Mouse (Mus musculus) forebrain, embryonic 14.5 days (tissue): ENCODE measurements at regions not wholly inside any gene's neighbourhood (a gene's known extent, or its start where the extent isn't known, plus 50 kb on each side); places are given as distances from the start of the nearest gene placed in this dataset.
A peak's percentile ranks its signal among the peaks of the same experiment; 100 is the strongest.

Source experiments
- ATAC-seq: fragments of 200-750 bp; cut with Nextera tagmentation; 2 replicates; pipeline ENCODE4 v1.8.0; 2017; ENCODE audit warnings: mild to moderate bottlenecking, moderate library complexity
- DNase-seq: peaks from one replicate; pipeline ENCODE4 v3.0.0-alpha.2; 2015; ENCODE audit warnings: low spot score
- H3K27ac ChIP-seq: fragments of 300-500 bp; sonication (generic); 2 replicates; pipeline ENCODE4 v1.5.1; 2014; ENCODE audit warnings: low read depth, mild to moderate bottlenecking, control low read depth, low read length, moderate library complexity
- H3K27me3 ChIP-seq: fragments of 300-500 bp; sonication (generic); replicated peaks from 2 replicates; pipeline ENCODE4 v1.6.1; 2014; ENCODE audit warnings: low read length, control low read depth, mixed read lengths; ENCODE audit not compliant: control insufficient read depth, insufficient read depth
- H3K36me3 ChIP-seq: fragments of 300-500 bp; sonication (generic); 2 replicates; pipeline ENCODE4 v1.6.1; 2014; ENCODE audit warnings: low read length, control low read depth; ENCODE audit not compliant: control insufficient read depth, insufficient read depth
- H3K4me1 ChIP-seq: fragments of 300-500 bp; sonication (generic); 2 replicates; pipeline ENCODE4 v1.6.1; 2014; ENCODE audit warnings: antibody characterized with exemption, low read length, control low read depth; ENCODE audit not compliant: control insufficient read depth, insufficient read depth
- H3K4me2 ChIP-seq: fragments of 300-500 bp; sonication (generic); 2 replicates; pipeline ENCODE4 v1.6.1; 2014; ENCODE audit warnings: mild to moderate bottlenecking, control low read depth, low read length
- H3K4me3 ChIP-seq: fragments of 300-500 bp; sonication (generic); 2 replicates; pipeline ENCODE4 v1.5.1; 2014; ENCODE audit warnings: low read depth, low read length, control low read depth
- H3K9ac ChIP-seq: fragments of 300-500 bp; sonication (generic); 2 replicates; pipeline ENCODE4 v1.6.1; 2014; ENCODE audit warnings: mild to moderate bottlenecking, low read length, control low read depth, moderate library complexity
- H3K9me3 ChIP-seq: fragments of 300-500 bp; sonication (generic); replicated peaks from 2 replicates; pipeline ENCODE4 v1.6.1; 2016; ENCODE audit warnings: low read length, control low read depth, mixed read lengths; ENCODE audit not compliant: control insufficient read depth
- WGBS: fragments of 180-500 bp; shearing (Covaris S2); extraction: QIAGEN DNeasy Blood & Tissue Kit; methylation state at CpG from one replicate; pipeline ENCODE4 v1.1.7; 2014; 5-methylcytosine and 5-hydroxymethylcytosine counted together

- no peak overlapping the region for H3K4me2 ChIP-seq
Measured at GRCm38 (mm10) chr12:12882931-12883553, 58.7 kb downstream of the Mycn start.

GRCm38 (mm10) chr12:12878031-12878430, 63.7 kb downstream of the Mycn start:
- 96% methylated on average over 2 of the region's 2 CpGs for WGBS
- no peaks in the 10 kb centered on the region for H3K9me3 ChIP-seq

More at GRCm38 (mm10) chr12:12882931-12883553, 58.7 kb downstream of the Mycn start:
- ATAC-seq (no peak), DNase-seq (no peak)
- Histone ChIP-seq H3K27ac (no peak overlapping the region), H3K4me1 (peaks cover 3% of the 10 kb centered on the region; the same call in 1 of the 2 replicates), H3K4me3 (no peak overlapping the region), H3K27me3 (no peaks in the 10 kb centered on the region), H3K36me3 (no peaks in the 10 kb centered on the region), H3K9ac (no peak overlapping the region), H3K9me3 (no peaks in the 10 kb centered on the region)
- 88% methylated on average over 5 of the region's 5 CpGs for WGBS

GRCm38 (mm10) chr12:12877539-12877938, 64.2 kb downstream of the Mycn start:
- Histone ChIP-seq H3K36me3 (no peaks in the 10 kb centered on the region), H3K27ac (peak overlapping the region; percentile 85), H3K9me3 (no peaks in the 10 kb centered on the region), H3K4me2 (no peak overlapping the region), H3K4me1 (peaks cover 9% of the 10 kb centered on the region), H3K27me3 (no peaks in the 10 kb centered on the region), H3K9ac (no peak overlapping the region), H3K4me3 (no peak overlapping the region)
- DNase-seq = peak; percentile 93
- ATAC-seq = peak; percentile 93
- WGBS = 8% methylated on average over 5 of the region's 5 CpGs

More at GRCm38 (mm10) chr12:12878031-12878430, 63.7 kb downstream of the Mycn start:
- Histone ChIP-seq H3K4me3 (no peak overlapping the region), H3K9ac (no peak overlapping the region), H3K36me3 (no peaks in the 10 kb centered on the region), H3K27ac (peak overlapping the region; percentile 85), H3K27me3 (no peaks in the 10 kb centered on the region), H3K4me2 (no peak overlapping the region), H3K4me1 (peaks cover 7% of the 10 kb centered on the region; the same call in 1 of the 2 replicates)
- DNase-seq (no peak), ATAC-seq (peak; percentile 40)

- Histone ChIP-seq H3K4me3 (no peak overlapping the region), H3K4me2 (no peak overlapping the region), H3K4me1 (peaks cover 19% of the 10 kb centered on the region), H3K27me3 (no peaks in the 10 kb centered on the region), H3K27ac (peak overlapping the region; percentile 85), H3K9ac (no peak overlapping the region), H3K36me3 (no peaks in the 10 kb centered on the region), H3K9me3 (no peaks in the 10 kb centered on the region)
- DNase-seq = peak; percentile 60
- peak; percentile 8; the same call in 1 of the 2 replicates for ATAC-seq
- 52% methylated on average over 12 of the region's 12 CpGs for WGBS
Measured at GRCm38 (mm10) chr12:12875976-12876745, 65.6 kb downstream of the Mycn start.

- Histone ChIP-seq H3K36me3 (no peaks in the 10 kb centered on the region), H3K9me3 (no peaks in the 10 kb centered on the region), H3K27ac (peak overlapping the region; percentile 65; the same call in 1 of the 2 replicates), H3K4me2 (no peak overlapping the region), H3K9ac (no peak overlapping the region), H3K4me3 (no peak overlapping the region), H3K27me3 (no peaks in the 10 kb centered on the region), H3K4me1 (peaks cover 24% of the 10 kb centered on the region)
- 57% methylated on average over 11 of the region's 11 CpGs for WGBS
- ATAC-seq = peak; percentile 35; the same call in 1 of the 2 replicates
- DNase-seq = peak; percentile 64
Measured at GRCm38 (mm10) chr12:12873551-12873950, 68.2 kb downstream of the Mycn start.

- WGBS = 44% methylated on average over 4 of the region's 4 CpGs
Measured at GRCm38 (mm10) chr12:12872974-12873373, 68.7 kb downstream of the Mycn start.

GRCm38 (mm10) chr12:12871272-12871671, 70.4 kb downstream of the Mycn start:
- WGBS = 12% methylated on average over 4 of the region's 4 CpGs
- ATAC-seq (peak; percentile 49), DNase-seq (peak; percentile 91)
- Histone ChIP-seq H3K27ac (peak overlapping the region; percentile 65), H3K9me3 (no peaks in the 10 kb centered on the region), H3K4me3 (no peak overlapping the region), H3K36me3 (no peaks in the 10 kb centered on the region), H3K4me1 (peaks cover 28% of the 10 kb centered on the region), H3K27me3 (no peaks in the 10 kb centered on the region), H3K9ac (no peak overlapping the region), H3K4me2 (no peak overlapping the region)

More at GRCm38 (mm10) chr12:12872974-12873373, 68.7 kb downstream of the Mycn start:
- ATAC-seq = no peak
- no peak overlapping the region for H3K4me3 ChIP-seq
- DNase-seq = peak; percentile 51
- no peak overlapping the region for H3K9ac ChIP-seq
- H3K27me3 ChIP-seq = no peaks in the 10 kb centered on the region
- no peaks in the 10 kb centered on the region for H3K36me3 ChIP-seq
- H3K4me2 ChIP-seq = no peak overlapping the region
- no peaks in the 10 kb centered on the region for H3K9me3 ChIP-seq
- peak overlapping the region; percentile 65; the same call in 1 of the 2 replicates for H3K27ac ChIP-seq
- H3K4me1 ChIP-seq = peaks cover 24% of the 10 kb centered on the region

GRCm38 (mm10) chr12:12866590-12866989, 75.1 kb downstream of the Mycn start:
- ATAC-seq (peak; percentile 89), DNase-seq (peak; percentile 88)
- Histone ChIP-seq H3K9ac (no peak overlapping the region), H3K27me3 (no peaks in the 10 kb centered on the region), H3K4me3 (no peak overlapping the region), H3K4me2 (no peak overlapping the region; the same call in 1 of the 2 replicates), H3K4me1 (peaks cover 15% of the 10 kb centered on the region; the same call in 1 of the 2 replicates), H3K27ac (no peak overlapping the region), H3K9me3 (no peaks in the 10 kb centered on the region), H3K36me3 (no peaks in the 10 kb centered on the region)
- 15% methylated on average over 10 of the region's 10 CpGs for WGBS

- no peak overlapping the region for H3K4me2 ChIP-seq
- no peaks in the 10 kb centered on the region for H3K36me3 ChIP-seq
- no peak overlapping the region for H3K9ac ChIP-seq
- no peaks in the 10 kb centered on the region for H3K9me3 ChIP-seq
- H3K4me3 ChIP-seq = no peak overlapping the region
- no peaks in the 10 kb centered on the region for H3K4me1 ChIP-seq
- H3K27ac ChIP-seq = no peak overlapping the region
- no peaks in the 10 kb centered on the region for H3K27me3 ChIP-seq
- no peak for ATAC-seq
- DNase-seq = no peak
- 11% methylated on average over 2 of the region's 2 CpGs for WGBS
Measured at GRCm38 (mm10) chr12:12850681-12851080, 91.0 kb downstream of the Mycn start.
